Mouse (Mus musculus) MEL (cell line): ENCODE results near the gene Adap1. TPM values are rescaled to one million over a fixed set of nuclear protein-coding genes. Genes with fewer than 3 reads are reported as not detected.

Experiments used
- DNase-seq: peaks from one replicate; pipeline ENCODE4 v3.0.0; 2011; ENCODE audit warnings: low read depth, low spot score
- H3K27ac ChIP-seq: 2 replicates; pipeline ENCODE4 v1.5.1; 2012; ENCODE audit warnings: low read depth, mild to moderate bottlenecking, control low read depth, low read length, moderate library complexity; ENCODE audit not compliant: control insufficient read depth
- H3K27me3 ChIP-seq, 2 experiments: fragments of 150-350 bp in 1 of 2; sonication (generic) in 1 of 2; 2 replicates each; pipeline ENCODE4 v1.6.1; 2012; ENCODE audit warnings: low read length in 2 of 2, mild to moderate bottlenecking in 2 of 2, improper control_type of control experiment in 1 of 2, moderate library complexity in 1 of 2; ENCODE audit not compliant: insufficient read depth in 2 of 2, control insufficient read depth in 1 of 2
- H3K36me3 ChIP-seq, 2 experiments: 2 replicates each; pipeline ENCODE4 v1.6.1; 2012 to 2014; ENCODE audit warnings: low read length in 2 of 2, improper control_type of control experiment in 1 of 2, inconsistent platforms in 1 of 2, mild to moderate bottlenecking in 1 of 2; ENCODE audit not compliant: insufficient read depth in 2 of 2, control insufficient read depth in 1 of 2
- H3K4me1 ChIP-seq, 2 experiments: fragments of 150-350 bp in 1 of 2; sonication (generic) in 1 of 2; 2 replicates each; pipeline ENCODE4 v1.6.1; 2012; ENCODE audit warnings: low read length in 2 of 2, improper control_type of control experiment in 1 of 2, mild to moderate bottlenecking in 1 of 2; ENCODE audit not compliant: insufficient read depth in 2 of 2, control insufficient read depth in 1 of 2
- H3K4me3 ChIP-seq, 2 experiments: fragments of 150-350 bp in 1 of 2; sonication (generic) in 1 of 2; 2 replicates each; pipeline ENCODE4 v1.5.1; 2012; ENCODE audit warnings: low read depth in 2 of 2, low read length in 2 of 2, mild to moderate bottlenecking in 2 of 2, moderate library complexity in 2 of 2, control low read depth in 1 of 2, improper control_type of control experiment in 1 of 2; ENCODE audit not compliant: control insufficient read depth in 1 of 2, insufficient read depth in 1 of 2
- H3K79me2 ChIP-seq: 2 replicates; pipeline ENCODE4 v1.6.1; 2012; ENCODE audit warnings: mild to moderate bottlenecking, low read length, moderate library complexity; ENCODE audit not compliant: control insufficient read depth, poor library complexity, insufficient read depth
- H3K9ac ChIP-seq: 2 replicates; pipeline ENCODE4 v1.6.1; 2012; ENCODE audit warnings: low read depth, mild to moderate bottlenecking, control low read depth, low read length, moderate library complexity; ENCODE audit not compliant: control insufficient read depth, poor library complexity, severe bottlenecking
- H3K9me3 ChIP-seq: fragments of 150-350 bp; sonication (generic); replicated peaks from 2 replicates; pipeline ENCODE4 v1.6.1; 2012; ENCODE audit warnings: mild to moderate bottlenecking, low read length, improper control_type of control experiment, moderate library complexity; ENCODE audit not compliant: insufficient read depth
- CHD2 ChIP-seq: IDR thresholded peaks from 2 replicates; pipeline ENCODE4 v1.6.1; 2011; ENCODE audit warnings: low read length, improper control_type of control experiment
- CTCF ChIP-seq, 3 experiments: IDR thresholded peaks in 2 of 3; conservative IDR thresholded peaks in 1 of 3; 2 replicates each; pipeline ENCODE4 v1.5.1; 2011 to 2012; ENCODE audit warnings: low read length in 3 of 3, low read depth in 2 of 3, mild to moderate bottlenecking in 2 of 3, improper control_type of control experiment in 1 of 3, inconsistent platforms in 1 of 3, mixed read lengths in 1 of 3, moderate library complexity in 1 of 3; ENCODE audit not compliant: control insufficient read depth in 1 of 3, insufficient read depth in 1 of 3, poor library complexity in 1 of 3, severe bottlenecking in 1 of 3
- E2F4 ChIP-seq: IDR thresholded peaks from 2 replicates; pipeline ENCODE4 v1.6.1; 2011; ENCODE audit warnings: low read depth, low read length, improper control_type of control experiment, borderline replicate concordance
- EP300 ChIP-seq, 2 experiments: IDR thresholded peaks; 2 replicates each; pipeline ENCODE4 v1.6.1; 2011; ENCODE audit warnings: improper control_type of control experiment in 2 of 2, low read length in 2 of 2, low read depth in 1 of 2, mild to moderate bottlenecking in 1 of 2
- GABPA ChIP-seq: IDR thresholded peaks from 2 replicates; pipeline ENCODE4 v1.6.1; 2012; ENCODE audit warnings: low read depth, mild to moderate bottlenecking, inconsistent platforms, low read length, improper control_type of control experiment, moderate library complexity
- KAT2A ChIP-seq: conservative IDR thresholded peaks from 2 replicates; pipeline ENCODE4 v1.6.1; 2012; ENCODE audit warnings: low read depth, low read length, improper control_type of control experiment, inconsistent platforms
- MAX ChIP-seq: IDR thresholded peaks from 2 replicates; pipeline ENCODE4 v1.6.1; 2011; ENCODE audit warnings: low read length, improper control_type of control experiment
- MAZ ChIP-seq: IDR thresholded peaks from 2 replicates; pipeline ENCODE4 v1.6.1; 2012; ENCODE audit warnings: low read depth, mild to moderate bottlenecking, inconsistent platforms, low read length, improper control_type of control experiment
- MXI1 ChIP-seq: IDR thresholded peaks from 2 replicates; pipeline ENCODE4 v1.6.1; 2011; ENCODE audit warnings: mild to moderate bottlenecking, low read depth, low read length, improper control_type of control experiment
- MYB ChIP-seq: IDR thresholded peaks from 2 replicates; pipeline ENCODE4 v1.6.1; 2011; ENCODE audit warnings: mild to moderate bottlenecking, low read depth, low read length, improper control_type of control experiment
- NELFE ChIP-seq: IDR thresholded peaks from 2 replicates; pipeline ENCODE4 v1.6.1; 2011; ENCODE audit warnings: low read depth, low read length, improper control_type of control experiment
- POLR2A ChIP-seq, 2 experiments: IDR thresholded peaks; 2 replicates each; pipeline ENCODE4 v1.6.1; 2011 to 2012; ENCODE audit warnings: low read length in 2 of 2, mild to moderate bottlenecking in 2 of 2, control low read depth in 1 of 2, improper control_type of control experiment in 1 of 2, low read depth in 1 of 2, moderate library complexity in 1 of 2; ENCODE audit not compliant: control insufficient read depth in 1 of 2, insufficient read depth in 1 of 2, poor library complexity in 1 of 2
- POLR2AphosphoS5 ChIP-seq: IDR thresholded peaks from 2 replicates; pipeline ENCODE4 v1.6.1; 2012; ENCODE audit warnings: low read depth, borderline replicate concordance, mild to moderate bottlenecking, inconsistent platforms, low read length, moderate library complexity, mixed read lengths
- RAD21 ChIP-seq: IDR thresholded peaks from 2 replicates; pipeline ENCODE4 v1.6.1; 2011; ENCODE audit warnings: mild to moderate bottlenecking, low read depth, low read length, improper control_type of control experiment
- TAL1 ChIP-seq: IDR thresholded peaks from 2 replicates; pipeline ENCODE4 v1.6.1; 2012; ENCODE audit warnings: mild to moderate bottlenecking, inconsistent platforms, low read length, moderate library complexity, mixed read lengths
- TBP ChIP-seq: IDR thresholded peaks from 2 replicates; pipeline ENCODE4 v1.8.0; 2011; ENCODE audit warnings: low read depth, low read length, improper control_type of control experiment
- TCF12 ChIP-seq: IDR thresholded peaks from 2 replicates; pipeline ENCODE4 v1.6.1; 2014; ENCODE audit warnings: low read depth, mild to moderate bottlenecking, inconsistent platforms, low read length, improper control_type of control experiment, moderate library complexity
- USF1 ChIP-seq: IDR thresholded peaks from 2 replicates; pipeline ENCODE4 v1.6.1; 2014; ENCODE audit warnings: low read depth, mild to moderate bottlenecking, inconsistent platforms, low read length, improper control_type of control experiment, moderate library complexity
- USF2 ChIP-seq, 2 experiments: IDR thresholded peaks; 2 replicates each; pipeline ENCODE4 v1.6.1; 2011 to 2012; ENCODE audit warnings: improper control_type of control experiment in 2 of 2, low read length in 2 of 2, borderline replicate concordance in 1 of 2, inconsistent platforms in 1 of 2, low read depth in 1 of 2, mild to moderate bottlenecking in 1 of 2; ENCODE audit not compliant: insufficient read depth in 1 of 2
- ZC3H11A ChIP-seq: IDR thresholded peaks from 2 replicates; pipeline ENCODE4 v1.6.1; 2012; ENCODE audit warnings: low read depth, mild to moderate bottlenecking, inconsistent platforms, low read length, improper control_type of control experiment
- ZKSCAN1 ChIP-seq: IDR thresholded peaks from 2 replicates; pipeline ENCODE4 v1.6.1; 2012; ENCODE audit warnings: low read depth, mild to moderate bottlenecking, inconsistent platforms, low read length, improper control_type of control experiment, moderate library complexity
- ZMIZ1 ChIP-seq: IDR thresholded peaks from 2 replicates; pipeline ENCODE4 v1.6.1; 2012; ENCODE audit warnings: low read depth, mild to moderate bottlenecking, inconsistent platforms, low read length, improper control_type of control experiment, moderate library complexity
- ZNF384 ChIP-seq: IDR thresholded peaks from 2 replicates; pipeline ENCODE4 v1.6.1; 2012; ENCODE audit warnings: low read depth, mild to moderate bottlenecking, inconsistent platforms, low read length, improper control_type of control experiment
- polyA plus RNA-seq, 2 experiments: library from polyadenylated mRNA; stranded (reverse) in 1 of 2; unstranded in 1 of 2; fragments of >175 nt in 1 of 2; fragments of >200 nt in 1 of 2; gene quantifications; 2 replicates each; pipeline versions ENCODE4 v1.2.1 to v1.2.4; 2012; ENCODE audit warnings: low replicate concordance in 2 of 2, low read depth in 1 of 2; ENCODE audit not compliant: insufficient read length in 2 of 2, insufficient read depth in 1 of 2, missing spikeins in 1 of 2
- total RNA-seq: library from RNA; depleted of rRNA; stranded (reverse); fragments of 300-350 nt; gene quantifications from 2 replicates; pipeline ENCODE4 v1.2.3, GENCODE M21; 2012; rRNA removed

Adap1 gene
- total and polyA plus RNA-seq, 3 experiments: 52.9 to 59.8 TPM; not detected in 1

- Histone ChIP-seq H3K4me1 (no peaks in the 10 kb centered on the region), H3K27ac (no peak overlapping the region), H3K4me3 (no peak overlapping the region), H3K27me3 (no peaks in the 10 kb centered on the region), H3K9ac (no peak overlapping the region), H3K9me3 (no peaks in the 10 kb centered on the region), H3K79me2 (no peaks in the 10 kb centered on the region), H3K36me3 (peaks cover 2 to 28% of the 10 kb centered on the region in 2 experiments; a peak in 3 of 4 replicates)
- TF ChIP-seq CHD2 (no peak), USF1 (no peak), ZKSCAN1 (no peak), E2F4 (no peak), GABPA (no peak), TAL1 (no peak), MAZ (no peak), POLR2AphosphoS5 (no peak), POLR2A (IDR thresholded peaks at IDR 0.05; ENCODE audit: control insufficient read depth in 1 of 2, insufficient read depth in 1 of 2, low read depth in 1 of 2, low read length in 2 of 2, poor library complexity in 1 of 2) (no peak), ZMIZ1 (no peak), KAT2A (no peak), TBP (no peak), MAX (no peak), TCF12 (no peak)
- DNase-seq: no peak
Measured at GRCm38 (mm10) chr5:139227236-139227635, 98.2 kb downstream of the Adap1 start.

- no peak overlapping the region for H3K9ac ChIP-seq
- no peaks in the 10 kb centered on the region for H3K79me2 ChIP-seq
- H3K36me3 ChIP-seq: peaks cover 0 to 36% of the 10 kb centered on the region in 2 experiments; a peak in 2 of 4 replicates
- no peak for DNase-seq
- H3K4me1 ChIP-seq: no peaks in the 10 kb centered on the region
- TF ChIP-seq MXI1 (no peak), USF2 (IDR thresholded peaks at IDR 0.05; ENCODE audit: borderline replicate concordance in 1 of 2, insufficient read depth in 1 of 2, low read depth in 1 of 2, low read length in 2 of 2) (no peak), RAD21 (no peak), POLR2AphosphoS5 (no peak), ZNF384 (no peak), MAX (no peak), MYB (no peak), KAT2A (no peak), TAL1 (no peak), ZC3H11A (no peak), CTCF (IDR thresholded peaks at IDR 0.05 in 2 of 3, conservative IDR thresholded peaks at IDR 0.05 in 1 of 3; ENCODE audit: control insufficient read depth in 1 of 3, insufficient read depth in 1 of 3, low read depth in 2 of 3, low read length in 3 of 3, poor library complexity in 1 of 3, severe bottlenecking in 1 of 3) (no peak), NELFE (no peak), EP300 (IDR thresholded peaks at IDR 0.05; ENCODE audit: low read depth in 1 of 2, low read length in 2 of 2) (no peak)
- TF ChIP-seq, all 39 proteins: peak for 0
- Histone ChIP-seq H3K27me3 (no peaks in the 10 kb centered on the region), H3K4me3 (no peak overlapping the region), H3K9me3 (no peaks in the 10 kb centered on the region), H3K27ac (no peak overlapping the region)
Measured at GRCm38 (mm10) chr5:139223331-139223730, 102.1 kb downstream of the Adap1 start.

Other genes with a start within 250 kb of the Adap1 start
- not detected in 2 replicates for gene Prkar1b, start 175.6 kb downstream of the Adap1 start, total RNA-seq
- not detected for gene Prkar1b, start 175.6 kb downstream of the Adap1 start, polyA plus RNA-seq
- gene Dnaaf5, start 175.4 kb downstream of the Adap1 start, total RNA-seq: 17.0 and 20.1 TPM in 2 replicates
- 10 to 100 TPM in 1 of 2 experiments, not detected in 1; 35.4 TPM for gene Dnaaf5, start 175.4 kb downstream of the Adap1 start, polyA plus RNA-seq
- 71.1 and 71.3 TPM in 2 replicates for gene Sun1, start 125.0 kb downstream of the Adap1 start, total RNA-seq
- gene Sun1, start 125.0 kb downstream of the Adap1 start, polyA plus RNA-seq: 10 to 100 TPM in 1 of 2 experiments, not detected in 1; 79.0 TPM
- gene Get4, start 73.3 kb downstream of the Adap1 start, total RNA-seq: 108 and 117 TPM in 2 replicates
- 100 to 1,000 TPM in 1 of 2 experiments, not detected in 1; 180 TPM for gene Get4, start 73.3 kb downstream of the Adap1 start, polyA plus RNA-seq
- 49.1 and 53.0 TPM in 2 replicates for gene Cox19, start 25.8 kb upstream of the Adap1 start, total RNA-seq
- 10 to 100 TPM in 1 of 2 experiments, not detected in 1; 73.2 TPM for gene Cox19, start 25.8 kb upstream of the Adap1 start, polyA plus RNA-seq
- not detected in 2 replicates for gene Cyp2w1, start 27.0 kb upstream of the Adap1 start, total RNA-seq
- not detected for gene Cyp2w1, start 27.0 kb upstream of the Adap1 start, polyA plus RNA-seq
- gene Gpr146, start 52.1 kb upstream of the Adap1 start, total RNA-seq: 0.92 and 2.1 TPM in 2 replicates
- gene Gpr146, start 52.1 kb upstream of the Adap1 start, polyA plus RNA-seq: 1 to 10 TPM in 1 of 2 experiments, not detected in 1; 4.5 TPM
- gene C130050O18Rik, start 79.7 kb upstream of the Adap1 start, total RNA-seq: 0.10 and 0.12 TPM in 2 replicates
- gene C130050O18Rik, start 79.7 kb upstream of the Adap1 start, polyA plus RNA-seq: under 1 TPM in 1 of 2 experiments, not detected in 1; 0.21 TPM
- gene Gper1, start 97.5 kb upstream of the Adap1 start, total RNA-seq: 0.07 and 0.15 TPM in 2 replicates
- under 1 TPM in 1 of 2 experiments, not detected in 1; 0.07 TPM for gene Gper1, start 97.5 kb upstream of the Adap1 start, polyA plus RNA-seq
- gene 3110082I17Rik, start 134.9 kb upstream of the Adap1 start, total RNA-seq: 43.2 and 58.1 TPM in 2 replicates
- gene 3110082I17Rik, start 134.9 kb upstream of the Adap1 start, polyA plus RNA-seq: 10 to 100 TPM in 1 of 2 experiments, not detected in 1; 79.5 TPM
- gene Zfand2a, start 158.9 kb upstream of the Adap1 start, total RNA-seq: 12.4 and 13.8 TPM in 2 replicates
- gene Zfand2a, start 158.9 kb upstream of the Adap1 start, polyA plus RNA-seq: 10 to 100 TPM in 1 of 2 experiments, not detected in 1; 15.3 TPM
- not detected in 2 replicates for gene Uncx, start 217.9 kb upstream of the Adap1 start, total RNA-seq
- not detected for gene Uncx, start 217.9 kb upstream of the Adap1 start, polyA plus RNA-seq